Mouse (Mus musculus): ENCODE data around the gene Tdrd3.

Tdrd3 gene

GRCm38 (mm10) chr14:87566211-87566610 is 149.8 kb downstream of the Tdrd3 start:
- DNase-seq (ENCODE audit: low read depth in 1 of 2, low spot score in 2 of 2): no peak

GRCm38 (mm10) chr14:87567034-87567461 is 150.6 kb downstream of the Tdrd3 start:
- DNase-seq (ENCODE audit: low read depth in 1 of 2, low spot score in 2 of 2): no peak

- DNase-seq (ENCODE audit: low read depth in 1 of 2, low spot score in 2 of 2): no peak
Measured at GRCm38 (mm10) chr14:87567626-87568446, 151.4 kb downstream of the Tdrd3 start.

GRCm38 (mm10) chr14:87568447-87568908 is 152.0 kb downstream of the Tdrd3 start:
- no peak for DNase-seq (ENCODE audit: low read depth in 1 of 2, low spot score in 2 of 2)

GRCm38 (mm10) chr14:87569471-87569870 is 153.0 kb downstream of the Tdrd3 start:
- DNase-seq (ENCODE audit: low read depth in 1 of 2, low spot score in 2 of 2): no peak

- no peak for DNase-seq (ENCODE audit: low read depth in 1 of 2, low spot score in 2 of 2)
Measured at GRCm38 (mm10) chr14:87572453-87572852, 156.0 kb downstream of the Tdrd3 start.

GRCm38 (mm10) chr14:87582610-87583009 is 166.2 kb downstream of the Tdrd3 start:
- no peak for DNase-seq (ENCODE audit: low read depth in 1 of 2, low spot score in 2 of 2)

Data from monocyte, adult 2 months (primary cell).